Mouse (Mus musculus): Measurements from ENCODE around the gene Ewsr1. TPM values are rescaled to one million over a fixed set of nuclear protein-coding genes. Genes with fewer than 3 reads are reported as not detected.

Gene Ewsr1
- polyA plus RNA-seq, 1 experiment = 178 TPM

- H3K36me3 ChIP-seq (ENCODE audit: control insufficient read depth, insufficient read depth) = no peaks in the 10 kb centered on the region
- H3K27me3 ChIP-seq (ENCODE audit: control insufficient read depth, insufficient read depth, insufficient read length) = no peaks in the 10 kb centered on the region
- H3ac ChIP-seq (ENCODE audit: control insufficient read depth, insufficient read length, low read depth) = no peak overlapping the region
- no peaks in the 10 kb centered on the region for H3K79me2 ChIP-seq (ENCODE audit: control insufficient read depth, insufficient read depth)
- H3K4me3 ChIP-seq (ENCODE audit: insufficient read depth, poor library complexity, severe bottlenecking) = no peak overlapping the region
- no peaks in the 10 kb centered on the region for H3K79me3 ChIP-seq (ENCODE audit: low read depth)
- no peak for TF ChIP-seq CEBPB (IDR thresholded peaks at IDR 0.05; ENCODE audit: low read depth)
- no peak for TF ChIP-seq MYOG (IDR thresholded peaks at IDR 0.05; ENCODE audit: control insufficient read depth, extremely low read depth, insufficient read length)
- TF ChIP-seq MYOD1 (IDR thresholded peaks at IDR 0.05; ENCODE audit: control insufficient read depth, insufficient read length, low read depth) = no peak
- no peak for TF ChIP-seq CTCF (IDR thresholded peaks at IDR 0.05; ENCODE audit: control insufficient read depth, insufficient read depth, insufficient read length)
- TF ChIP-seq FOSL1 (IDR thresholded peaks at IDR 0.05; ENCODE audit: insufficient read depth, low read length, poor library complexity, severe bottlenecking) = no peak
- TF ChIP-seq MAX (IDR thresholded peaks at IDR 0.05) = no peak
Measured at GRCm38 (mm10) chr11:5051629-5052028, 47.4 kb downstream of the Ewsr1 start.

- no peak for TF ChIP-seq MYOG (IDR thresholded peaks at IDR 0.05; ENCODE audit: control insufficient read depth, extremely low read depth, insufficient read length)
- no peak for TF ChIP-seq CTCF (IDR thresholded peaks at IDR 0.05; ENCODE audit: control insufficient read depth, insufficient read depth, insufficient read length)
- no peak for TF ChIP-seq FOSL1 (IDR thresholded peaks at IDR 0.05; ENCODE audit: insufficient read depth, low read length, poor library complexity, severe bottlenecking)
- TF ChIP-seq USF1 (IDR thresholded peaks at IDR 0.05; ENCODE audit: low read depth) = no peak
- no peak for TF ChIP-seq CEBPB (IDR thresholded peaks at IDR 0.05; ENCODE audit: low read depth)
- TF ChIP-seq MAX (IDR thresholded peaks at IDR 0.05) = no peak
- TF ChIP-seq MYOD1 (IDR thresholded peaks at IDR 0.05; ENCODE audit: control insufficient read depth, insufficient read length, low read depth) = no peak
- no peaks in the 10 kb centered on the region for H3K79me3 ChIP-seq (ENCODE audit: low read depth)
- H3K79me2 ChIP-seq (ENCODE audit: control insufficient read depth, insufficient read depth) = no peaks in the 10 kb centered on the region
- H3ac ChIP-seq (ENCODE audit: control insufficient read depth, insufficient read length, low read depth) = no peak overlapping the region
- no peaks in the 10 kb centered on the region for H3K36me3 ChIP-seq (ENCODE audit: control insufficient read depth, insufficient read depth)
- H3K4me3 ChIP-seq (ENCODE audit: insufficient read depth, poor library complexity, severe bottlenecking) = no peak overlapping the region
- no peaks in the 10 kb centered on the region for H3K27me3 ChIP-seq (ENCODE audit: control insufficient read depth, insufficient read depth, insufficient read length)
Measured at GRCm38 (mm10) chr11:5046321-5046926, 52.6 kb downstream of the Ewsr1 start.

GRCm38 (mm10) chr11:5042645-5043381, 56.3 kb downstream of the Ewsr1 start:
- Histone ChIP-seq H3K79me2 (ENCODE audit: control insufficient read depth, insufficient read depth) (no peaks in the 10 kb centered on the region), H3K27me3 (ENCODE audit: control insufficient read depth, insufficient read depth, insufficient read length) (no peaks in the 10 kb centered on the region), H3K36me3 (ENCODE audit: control insufficient read depth, insufficient read depth) (peaks cover 5% of the 10 kb centered on the region), H3K79me3 (ENCODE audit: low read depth) (no peaks in the 10 kb centered on the region), H3ac (ENCODE audit: control insufficient read depth, insufficient read length, low read depth) (no peak overlapping the region), H3K4me3 (ENCODE audit: insufficient read depth, poor library complexity, severe bottlenecking) (no peak overlapping the region)
- TF ChIP-seq USF1 (IDR thresholded peaks at IDR 0.05; ENCODE audit: low read depth) (no peak), MYOG (IDR thresholded peaks at IDR 0.05; ENCODE audit: control insufficient read depth, extremely low read depth, insufficient read length) (no peak), FOSL1 (IDR thresholded peaks at IDR 0.05; ENCODE audit: insufficient read depth, low read length, poor library complexity, severe bottlenecking) (no peak), CEBPB (IDR thresholded peaks at IDR 0.05; ENCODE audit: low read depth) (no peak), CTCF (IDR thresholded peaks at IDR 0.05; ENCODE audit: control insufficient read depth, insufficient read depth, insufficient read length) (no peak), MYOD1 (IDR thresholded peaks at IDR 0.05; ENCODE audit: control insufficient read depth, insufficient read length, low read depth) (no peak), MAX (IDR thresholded peaks at IDR 0.05) (no peak)

GRCm38 (mm10) chr11:5041144-5041780, 57.8 kb downstream of the Ewsr1 start:
- TF ChIP-seq MAX (IDR thresholded peaks at IDR 0.05) (no peak), MYOD1 (IDR thresholded peaks at IDR 0.05; ENCODE audit: control insufficient read depth, insufficient read length, low read depth) (no peak), MYOG (IDR thresholded peaks at IDR 0.05; ENCODE audit: control insufficient read depth, extremely low read depth, insufficient read length) (no peak), USF1 (IDR thresholded peaks at IDR 0.05; ENCODE audit: low read depth) (no peak), CEBPB (IDR thresholded peaks at IDR 0.05; ENCODE audit: low read depth) (no peak)
- H3K36me3 ChIP-seq (ENCODE audit: control insufficient read depth, insufficient read depth) = peaks cover 9% of the 10 kb centered on the region

GRCm38 (mm10) chr11:5040585-5040984, 58.5 kb downstream of the Ewsr1 start:
- no peaks in the 10 kb centered on the region for H3K79me3 ChIP-seq (ENCODE audit: low read depth)
- no peaks in the 10 kb centered on the region for H3K27me3 ChIP-seq (ENCODE audit: control insufficient read depth, insufficient read depth, insufficient read length)
- H3K36me3 ChIP-seq (ENCODE audit: control insufficient read depth, insufficient read depth) = peaks cover 16% of the 10 kb centered on the region
- H3K79me2 ChIP-seq (ENCODE audit: control insufficient read depth, insufficient read depth) = no peaks in the 10 kb centered on the region
- H3K4me3 ChIP-seq (ENCODE audit: insufficient read depth, poor library complexity, severe bottlenecking) = no peak overlapping the region
- no peak overlapping the region for H3ac ChIP-seq (ENCODE audit: control insufficient read depth, insufficient read length, low read depth)
- TF ChIP-seq USF1 (IDR thresholded peaks at IDR 0.05; ENCODE audit: low read depth) = no peak
- no peak for TF ChIP-seq CEBPB (IDR thresholded peaks at IDR 0.05; ENCODE audit: low read depth)
- no peak for TF ChIP-seq FOSL1 (IDR thresholded peaks at IDR 0.05; ENCODE audit: insufficient read depth, low read length, poor library complexity, severe bottlenecking)
- no peak for TF ChIP-seq MYOG (IDR thresholded peaks at IDR 0.05; ENCODE audit: control insufficient read depth, extremely low read depth, insufficient read length)
- no peak for TF ChIP-seq MYOD1 (IDR thresholded peaks at IDR 0.05; ENCODE audit: control insufficient read depth, insufficient read length, low read depth)
- no peak for TF ChIP-seq CTCF (IDR thresholded peaks at IDR 0.05; ENCODE audit: control insufficient read depth, insufficient read depth, insufficient read length)
- no peak for TF ChIP-seq MAX (IDR thresholded peaks at IDR 0.05)

More at GRCm38 (mm10) chr11:5041144-5041780, 57.8 kb downstream of the Ewsr1 start:
- H3ac ChIP-seq (ENCODE audit: control insufficient read depth, insufficient read length, low read depth) = no peak overlapping the region
- no peaks in the 10 kb centered on the region for H3K79me3 ChIP-seq (ENCODE audit: low read depth)
- H3K4me3 ChIP-seq (ENCODE audit: insufficient read depth, poor library complexity, severe bottlenecking) = no peak overlapping the region
- no peaks in the 10 kb centered on the region for H3K79me2 ChIP-seq (ENCODE audit: control insufficient read depth, insufficient read depth)
- H3K27me3 ChIP-seq (ENCODE audit: control insufficient read depth, insufficient read depth, insufficient read length) = no peaks in the 10 kb centered on the region

Data from C2C12 (cell line).